Mouse (Mus musculus) brain, embryonic 14.5 days (tissue): ENCODE data around the gene Nrap. TPM values are rescaled to one million over a fixed set of nuclear protein-coding genes. Genes with fewer than 3 reads are reported as not detected.
A peak's percentile ranks its signal among the peaks of the same experiment; 100 is the strongest.

Experiments used
- DNase-seq: peaks from one replicate; pipeline ENCODE4 v3.0.0-alpha.2; 2011; ENCODE audit warnings: low read depth
- CTCF ChIP-seq: fragments of 200-500 bp; IDR thresholded peaks from 2 replicates; pipeline ENCODE4 v1.5.1; 2012; ENCODE audit warnings: inconsistent platforms, mild to moderate bottlenecking, moderate library complexity, borderline replicate concordance; ENCODE audit not compliant: insufficient read depth, insufficient read length; ENCODE audit errors: extremely low read depth
- POLR2A ChIP-seq: fragments of 200-500 bp; IDR thresholded peaks from 2 replicates; pipeline ENCODE4 v1.6.1; 2012; ENCODE audit warnings: mild to moderate bottlenecking, inconsistent platforms, borderline replicate concordance; ENCODE audit not compliant: poor library complexity, insufficient read depth, insufficient read length, severe bottlenecking; ENCODE audit errors: extremely low read depth
- polyA plus RNA-seq: library from polyadenylated mRNA; depleted of rRNA; stranded (reverse); fragments of >200 nt; gene quantifications from 2 replicates; pipeline ENCODE4 v1.2.3, GENCODE M21; 2012; rRNA removed

Gene Nrap
- 0.38 and 0.42 TPM in 2 replicates for polyA plus RNA-seq

DNA sequence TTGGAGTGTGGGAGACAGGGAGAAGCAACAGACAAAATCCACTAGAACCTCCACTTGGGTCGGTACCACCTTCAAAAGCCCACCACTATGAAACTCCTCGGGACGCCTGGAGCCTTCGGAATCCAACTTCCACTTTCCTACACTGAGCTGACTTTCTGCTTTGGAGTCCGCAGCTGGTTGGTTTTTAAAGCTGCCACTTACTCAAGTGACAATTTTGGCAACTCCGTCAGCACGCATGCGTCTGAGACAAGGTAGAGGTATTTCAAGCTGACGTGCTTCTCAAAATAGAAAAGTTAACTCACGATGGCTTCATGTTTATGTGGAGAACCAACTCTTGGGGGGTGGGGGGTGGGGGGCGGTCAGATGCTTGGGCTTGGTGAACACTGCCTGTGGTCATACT lies at the start of gene Nrap:
Nrap (minus strand) TSS at position 159 of the 400 bp plus-strand sequence.
- no peak for DNase-seq
- TF ChIP-seq CTCF (no peak), POLR2A (no peak)

DNA sequence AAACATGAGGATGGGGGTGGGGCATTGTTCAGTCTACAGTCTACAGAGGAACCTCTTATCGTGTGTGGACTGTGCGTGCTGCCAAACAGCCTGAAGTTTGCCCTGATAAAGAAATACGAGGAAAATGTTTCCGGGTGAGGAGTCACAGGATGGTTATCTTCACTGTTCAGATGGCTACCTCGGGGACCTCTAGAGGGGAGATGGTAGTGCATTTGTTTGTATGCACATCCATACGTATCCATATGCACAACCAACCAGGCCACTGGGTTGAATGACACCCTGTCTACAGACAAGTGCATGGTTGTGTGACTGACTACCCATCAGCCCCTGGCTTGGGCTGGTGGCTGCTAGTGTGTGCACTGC lies 49.2 kb upstream of the Nrap start:
- DNase-seq, result no peak
- TF ChIP-seq CTCF, result no peak
- TF ChIP-seq POLR2A, result no peak

DNA sequence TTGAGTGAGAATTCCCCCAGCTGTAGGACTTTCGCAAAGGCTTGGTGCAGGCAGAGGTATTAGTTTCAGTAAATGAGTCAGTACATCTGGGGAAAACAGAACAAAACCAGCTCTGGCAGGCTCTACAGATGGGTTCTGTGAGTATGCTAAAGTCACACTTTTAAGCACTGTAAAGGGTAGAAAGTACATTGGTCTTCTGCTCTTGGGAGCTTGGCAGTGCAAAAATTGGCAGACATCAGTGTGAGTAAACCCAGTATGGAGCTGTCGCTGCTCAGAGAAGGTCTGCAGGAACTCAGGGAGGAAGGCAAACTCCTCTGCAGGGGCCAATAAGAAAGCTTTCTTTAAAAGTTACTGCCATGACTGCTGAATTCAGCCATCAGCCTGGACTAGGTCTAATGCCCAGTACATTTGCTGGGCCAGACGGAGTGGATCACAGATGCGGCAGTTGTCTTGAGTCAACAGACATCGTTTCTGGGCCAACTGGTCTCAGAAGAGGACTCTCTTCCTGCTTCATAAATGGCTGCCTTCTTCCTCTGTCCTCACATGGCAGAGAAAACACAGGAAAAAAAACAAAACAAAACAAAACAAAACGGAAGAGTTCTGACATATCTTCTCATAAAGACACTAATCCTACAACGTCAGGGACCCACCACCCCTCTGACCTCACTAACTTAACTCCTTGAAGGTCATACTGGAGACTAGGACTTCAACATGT lies 48.7 kb upstream of the Nrap start:
- no peak for DNase-seq
- TF ChIP-seq POLR2A, result no peak
- no peak for TF ChIP-seq CTCF

DNA sequence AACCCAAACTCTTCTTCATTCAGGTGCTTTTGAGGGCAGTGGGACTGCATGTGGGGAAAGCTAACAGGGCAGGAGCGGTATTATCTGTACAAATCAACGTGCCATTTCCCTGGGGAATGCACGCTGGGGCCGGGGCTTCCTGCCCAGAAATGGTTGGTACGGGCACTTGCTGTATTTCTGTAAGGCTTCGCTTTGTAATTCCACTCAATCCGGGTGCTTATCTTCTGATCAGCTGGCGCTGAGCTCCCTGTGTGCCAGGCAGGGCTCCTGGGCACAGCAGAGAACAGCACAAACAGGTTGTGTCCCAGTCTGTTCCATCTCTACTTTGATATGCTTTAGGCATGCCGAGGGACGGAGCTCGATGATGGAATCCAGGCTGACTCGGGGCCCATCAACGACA lies 46.5 kb upstream of the Nrap start:
- TF ChIP-seq CTCF, result no peak
- no peak for TF ChIP-seq POLR2A
- DNase-seq, result no peak

DNA sequence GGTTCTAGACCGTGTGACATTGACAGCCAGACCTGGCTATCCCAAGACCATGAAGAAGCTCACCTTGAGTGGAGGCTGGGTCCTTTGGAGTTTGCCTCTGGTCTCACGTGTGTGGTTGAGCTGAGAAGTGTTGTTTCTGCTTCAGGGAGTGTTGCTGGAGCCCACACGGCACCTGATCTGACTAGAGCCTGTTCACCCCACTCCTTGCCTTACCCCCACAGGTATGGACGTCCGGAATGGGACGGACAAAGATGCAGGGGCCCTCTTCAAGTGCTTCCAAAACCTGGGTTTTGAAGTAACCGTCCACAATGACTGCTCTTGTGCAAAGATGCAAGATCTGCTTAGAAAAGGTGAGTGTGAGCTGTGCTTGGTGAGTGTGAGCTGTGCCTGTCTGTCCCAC lies 43.7 kb upstream of the Nrap start:
- DNase-seq, result no peak
- TF ChIP-seq CTCF (no peak), POLR2A (no peak)

DNA sequence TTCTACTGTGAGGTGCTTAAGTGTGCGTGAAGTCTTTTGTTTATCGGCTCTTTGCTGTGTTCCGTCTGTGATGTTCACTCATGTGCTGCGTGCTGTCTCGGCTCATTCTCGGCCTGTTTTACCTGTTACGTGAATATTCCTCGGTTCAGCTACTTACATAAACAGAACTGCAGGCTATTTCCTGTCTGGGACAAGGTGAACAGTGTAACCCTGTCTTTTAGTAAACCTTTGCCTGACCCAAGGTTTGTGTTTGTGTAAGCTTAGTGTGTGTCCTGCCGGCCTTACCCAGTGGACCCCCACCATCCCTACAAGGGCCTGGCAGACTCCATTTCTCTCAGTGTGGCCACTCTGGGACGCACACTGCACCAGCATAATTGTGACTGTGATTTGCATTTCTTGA lies 42.9 kb upstream of the Nrap start:
- no peak for DNase-seq
- TF ChIP-seq CTCF (no peak), POLR2A (no peak)

DNA sequence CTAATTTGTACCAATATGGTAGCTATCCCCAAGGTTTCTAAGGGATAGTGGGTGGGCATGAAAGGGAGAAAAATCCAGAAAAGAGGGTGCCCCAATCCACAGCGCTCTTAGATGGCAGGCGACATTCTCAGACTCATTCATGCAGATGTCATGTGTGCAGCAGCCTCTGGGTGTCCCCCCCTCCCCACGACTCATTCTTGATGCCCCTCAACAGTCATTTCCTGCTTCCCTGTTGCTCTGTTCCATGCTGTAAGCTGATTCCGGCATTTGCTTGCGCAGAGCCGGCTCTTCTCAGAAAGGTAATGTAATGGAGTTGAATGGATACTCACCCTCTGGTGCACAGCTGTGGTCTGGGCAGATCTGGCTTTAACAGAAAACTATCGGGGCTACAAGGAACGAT lies 40.5 kb upstream of the Nrap start:
- TF ChIP-seq POLR2A, result no peak
- peak; percentile 35; the same call in 1 of the 2 replicates for TF ChIP-seq CTCF
- DNase-seq, result peak; percentile 39

DNA sequence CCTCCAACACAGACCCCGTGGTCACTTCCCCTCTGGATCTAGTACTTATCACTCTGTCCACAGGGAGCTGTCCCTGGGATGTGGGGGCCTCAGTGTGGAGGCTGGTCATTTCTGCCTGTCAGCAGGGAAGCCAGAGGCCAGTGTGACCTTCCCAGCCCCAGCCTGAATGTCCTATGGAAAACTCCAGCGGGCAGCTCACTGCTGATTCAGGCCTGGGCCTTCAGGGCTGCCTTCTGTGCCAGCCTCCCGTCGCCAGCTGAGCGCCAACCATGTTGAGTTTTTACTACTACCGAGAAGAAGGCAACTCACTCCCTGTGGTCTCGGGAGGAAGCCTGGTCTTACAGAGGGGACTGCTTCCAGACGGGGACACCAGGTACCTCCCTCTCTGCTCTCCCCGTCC lies 35.7 kb upstream of the Nrap start:
- TF ChIP-seq CTCF, result no peak
- TF ChIP-seq POLR2A, result no peak
- peak; percentile 21 for DNase-seq

DNA sequence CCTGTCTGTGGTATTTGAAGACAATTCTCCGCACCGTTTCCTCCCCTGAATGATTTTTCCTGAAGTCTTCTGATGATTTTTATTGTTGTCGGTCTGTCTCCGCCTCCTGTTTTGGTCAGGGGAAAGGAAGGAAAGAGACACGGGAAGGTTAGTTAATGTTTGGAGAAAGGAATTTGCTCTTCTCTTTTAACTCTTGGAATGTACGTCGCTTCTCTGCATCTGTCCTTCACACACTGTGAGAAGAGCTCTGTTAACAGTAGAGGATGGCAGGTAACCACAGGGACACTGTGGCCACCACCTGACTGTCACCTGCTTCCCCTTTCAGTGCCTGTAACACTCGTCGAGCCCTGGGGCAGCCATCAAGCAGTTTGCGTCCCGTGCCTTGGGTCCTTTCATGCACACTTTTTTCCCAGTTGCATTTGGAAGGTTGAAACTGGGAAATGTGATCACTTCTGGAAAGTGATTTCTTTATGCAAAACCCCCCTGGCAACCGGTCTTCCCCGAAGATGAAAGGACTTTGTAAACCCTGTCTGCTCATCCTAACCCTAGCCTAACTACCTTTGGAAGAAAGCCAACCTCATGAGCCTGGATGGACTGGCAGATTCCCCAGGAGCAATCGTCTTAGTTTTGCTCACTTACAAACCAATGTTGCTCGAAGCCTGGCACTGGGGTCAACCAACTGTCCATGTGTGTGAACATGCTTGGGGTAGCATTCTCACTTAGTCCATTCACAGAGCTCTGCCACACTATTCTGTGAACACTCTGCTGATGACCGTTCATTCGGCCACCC lies 35.0 kb upstream of the Nrap start:
- no peak for DNase-seq
- no peak for TF ChIP-seq CTCF
- TF ChIP-seq POLR2A, result no peak

DNA sequence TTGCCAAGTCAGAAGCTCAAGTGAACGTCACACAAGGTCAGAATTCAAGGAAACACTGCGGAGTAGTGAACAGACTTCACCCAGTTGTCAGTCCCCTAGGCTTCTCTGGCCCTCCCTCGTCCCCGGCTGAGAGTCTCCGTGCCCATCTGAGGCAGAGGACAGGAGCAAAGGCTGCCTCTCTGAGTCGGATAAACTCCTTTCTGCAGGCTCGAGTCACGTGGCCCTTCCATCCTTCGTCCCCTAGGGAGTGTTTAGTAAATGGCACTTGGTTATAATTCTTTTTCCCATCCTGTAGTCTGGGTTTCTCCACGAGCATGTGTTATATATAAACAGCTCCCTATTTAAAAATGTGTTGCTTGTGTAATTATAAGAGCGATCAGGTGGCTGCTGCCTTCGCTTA lies 33.5 kb upstream of the Nrap start:
- TF ChIP-seq CTCF (no peak), POLR2A (no peak)
- peak; percentile 36 for DNase-seq

DNA sequence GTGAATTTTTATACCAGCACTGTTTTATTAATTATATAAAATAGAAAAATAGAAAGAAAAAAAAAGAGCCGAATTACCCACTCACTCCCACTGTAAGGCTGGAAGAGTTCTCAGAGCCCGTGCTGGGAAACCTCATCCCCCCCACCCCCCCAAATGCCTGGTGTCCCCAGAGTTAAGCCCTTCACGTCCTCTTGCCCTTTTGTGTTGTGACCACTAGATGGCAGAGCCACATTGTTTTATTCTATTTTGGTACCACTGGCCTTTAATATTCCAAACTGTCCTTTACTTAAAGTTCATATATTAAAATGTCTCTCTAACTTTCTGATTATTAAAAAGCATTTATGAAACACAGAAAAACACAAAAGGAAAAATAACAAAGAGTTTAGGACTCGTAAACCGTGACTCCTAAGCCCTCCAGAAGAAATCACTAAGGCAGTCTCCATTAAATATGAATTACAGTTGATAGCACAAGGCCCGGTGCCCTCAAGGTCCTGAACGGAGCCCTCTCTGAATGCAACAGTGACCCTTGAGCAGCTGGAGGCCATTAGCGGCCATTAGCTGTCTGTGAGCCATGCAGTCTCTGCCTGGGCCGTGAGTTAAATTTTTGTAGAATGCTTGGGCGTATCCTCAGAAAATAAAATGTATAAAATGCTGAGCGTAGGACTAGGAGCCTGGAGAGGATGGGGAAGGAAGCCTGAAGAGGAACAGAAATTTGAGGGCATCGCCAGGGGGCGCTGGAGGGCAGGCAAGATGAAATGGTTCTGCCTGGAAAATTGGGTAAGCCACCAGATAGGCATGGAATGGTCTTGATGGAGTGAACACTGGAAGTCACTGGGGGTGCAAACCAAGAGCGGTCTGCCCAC lies 32.9 kb upstream of the Nrap start:
- peak; percentile 90 for TF ChIP-seq CTCF
- TF ChIP-seq POLR2A, result no peak
- DNase-seq, result peak; percentile 87
